Mouse (Mus musculus) MEL (cell line): ENCODE data around the gene Klhl42.

Experiments
- E2F4 ChIP-seq: IDR thresholded peaks from 2 replicates; pipeline ENCODE4 v1.6.1; 2011; ENCODE audit warnings: low read depth, low read length, improper control_type of control experiment, borderline replicate concordance
- MAFK ChIP-seq: IDR thresholded peaks from 2 replicates; pipeline ENCODE4 v1.6.1; 2011; ENCODE audit warnings: low read depth, mild to moderate bottlenecking, low read length, improper control_type of control experiment, borderline replicate concordance
- MYC ChIP-seq: IDR thresholded peaks from 2 replicates; pipeline ENCODE4 v1.6.1; 2011; ENCODE audit warnings: low read depth, mild to moderate bottlenecking, low read length, improper control_type of control experiment, moderate library complexity
- POLR2A ChIP-seq, 2 experiments: IDR thresholded peaks; 2 replicates each; pipeline ENCODE4 v1.6.1; 2011 to 2012; ENCODE audit warnings: low read length in 2 of 2, mild to moderate bottlenecking in 2 of 2, control low read depth in 1 of 2, improper control_type of control experiment in 1 of 2, low read depth in 1 of 2, moderate library complexity in 1 of 2; ENCODE audit not compliant: control insufficient read depth in 1 of 2, insufficient read depth in 1 of 2, poor library complexity in 1 of 2
- ZNF384 ChIP-seq: IDR thresholded peaks from 2 replicates; pipeline ENCODE4 v1.6.1; 2012; ENCODE audit warnings: low read depth, mild to moderate bottlenecking, inconsistent platforms, low read length, improper control_type of control experiment

GRCm38 (mm10) chr6:147099458-147100277 is 8.5 kb downstream of the Klhl42 start:
- TF ChIP-seq ZNF384 (no peak), MAFK (no peak), E2F4 (no peak), POLR2A (IDR thresholded peaks at IDR 0.05; ENCODE audit: control insufficient read depth in 1 of 2, insufficient read depth in 1 of 2, low read depth in 1 of 2, low read length in 2 of 2, poor library complexity in 1 of 2) (no peak), MYC (no peak)
